Mouse (Mus musculus): Measurements from ENCODE around the gene BC051142.

DNA sequence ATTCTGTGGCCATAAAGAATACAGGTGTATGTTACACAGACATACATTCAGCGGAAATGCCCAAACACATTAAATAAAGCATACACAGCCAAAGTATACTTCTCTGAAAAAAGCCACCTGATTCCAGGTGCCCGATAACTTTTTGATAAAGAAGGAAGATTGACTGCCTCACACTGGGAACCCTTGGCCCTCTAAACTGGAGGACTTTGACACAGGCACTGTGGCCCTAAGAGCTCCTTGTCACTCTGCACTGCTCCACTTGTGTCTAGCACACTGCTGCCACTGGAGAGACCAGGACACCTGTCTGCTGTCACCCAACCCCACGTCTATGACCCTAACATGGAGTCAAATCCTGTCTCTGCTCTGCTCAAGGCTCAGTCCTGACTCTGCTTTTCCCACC is 76.4 kb downstream of the BC051142 start:
- TF ChIP-seq TAL1 (IDR thresholded peaks at IDR 0.05; ENCODE audit: low read length): no peak
- TF ChIP-seq GATA1 (IDR thresholded peaks at IDR 0.05; ENCODE audit: low read length): no peak

Measured in erythroblast, embryonic 14.5 days (primary cell).